Mouse (Mus musculus): Measurements from ENCODE around the gene Tm4sf4. TPM values are rescaled to one million over a fixed set of nuclear protein-coding genes. Genes with fewer than 3 reads are reported as not detected.

The Tm4sf4 gene
- polyA plus RNA-seq (2016; fragmentation: Nextera tagmentation; extraction: Ambion mirVana) = 0.20 TPM in 1 of 2 replicates, not detected in the other

DNA sequence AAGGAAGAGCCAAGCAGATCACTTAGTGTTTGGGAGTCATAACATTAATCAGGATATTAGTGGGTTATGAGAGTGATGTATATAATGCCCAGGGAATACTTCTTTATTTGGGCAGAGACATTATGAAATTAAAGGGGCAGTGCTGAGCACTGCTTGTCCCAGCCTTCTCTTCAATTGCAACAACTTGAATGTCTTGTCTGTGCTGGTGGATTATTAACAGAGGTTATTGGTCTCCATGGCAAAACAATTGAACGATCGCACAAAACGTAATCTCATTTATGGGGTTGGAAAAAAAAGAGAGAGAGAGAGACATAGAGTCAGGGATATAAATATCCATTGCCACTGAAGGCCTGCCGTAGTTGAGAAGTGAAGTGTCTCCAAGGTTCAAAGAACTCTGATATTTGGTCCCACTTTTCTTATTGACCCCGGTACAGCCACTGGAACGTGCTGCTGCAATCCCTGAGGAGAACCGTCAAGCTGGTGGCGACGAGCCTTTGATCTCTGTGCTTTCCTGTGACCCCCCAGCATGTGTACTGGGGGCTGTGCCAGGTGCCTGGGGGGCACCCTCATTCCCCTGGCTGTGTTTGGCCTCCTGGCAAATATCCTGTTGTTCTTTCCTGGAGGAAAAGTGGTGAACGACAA, at the start of gene Tm4sf4:
Gene Tm4sf4, plus strand, starts transcription at position 226 of the 642 bp plus-strand sequence.
- no peak within 1 kb of the TSS for H3K27ac ChIP-seq (replicated peaks)
- H3K36me3 ChIP-seq = no peaks in the 10 kb centered on the region
- no peaks in the 10 kb centered on the region for H3K9me3 ChIP-seq
- H3K4me3 ChIP-seq = no peak within 1 kb of the TSS
- no peaks in the 10 kb centered on the region for H3K4me1 ChIP-seq
- WGBS = 76% methylated on average over 10 of the region's 10 CpGs
- no peak for ATAC-seq (ENCODE audit: low FRiP score, low read depth)
- H3K4me2 ChIP-seq (replicated peaks) = no peak within 1 kb of the TSS
- no peak within 1 kb of the TSS for H3K9ac ChIP-seq (replicated peaks)
- H3K27me3 ChIP-seq = no peaks in the 10 kb centered on the region

- no peaks in the 10 kb centered on the region for H3K4me1 ChIP-seq
- H3K4me2 ChIP-seq (replicated peaks) = no peak overlapping the region
- H3K27ac ChIP-seq (replicated peaks) = no peak overlapping the region
- H3K9me3 ChIP-seq = no peaks in the 10 kb centered on the region
- H3K36me3 ChIP-seq = no peaks in the 10 kb centered on the region
- 92% methylated on average over 6 of the region's 6 CpGs for WGBS
- no peak overlapping the region for H3K4me3 ChIP-seq
- ATAC-seq (ENCODE audit: low FRiP score, low read depth) = no peak
- no peak overlapping the region for H3K9ac ChIP-seq (replicated peaks)
- H3K27me3 ChIP-seq = no peaks in the 10 kb centered on the region
Observed at GRCm38 (mm10) chr3:57386423-57386822, 38.7 kb upstream of the Tm4sf4 start.

DNA sequence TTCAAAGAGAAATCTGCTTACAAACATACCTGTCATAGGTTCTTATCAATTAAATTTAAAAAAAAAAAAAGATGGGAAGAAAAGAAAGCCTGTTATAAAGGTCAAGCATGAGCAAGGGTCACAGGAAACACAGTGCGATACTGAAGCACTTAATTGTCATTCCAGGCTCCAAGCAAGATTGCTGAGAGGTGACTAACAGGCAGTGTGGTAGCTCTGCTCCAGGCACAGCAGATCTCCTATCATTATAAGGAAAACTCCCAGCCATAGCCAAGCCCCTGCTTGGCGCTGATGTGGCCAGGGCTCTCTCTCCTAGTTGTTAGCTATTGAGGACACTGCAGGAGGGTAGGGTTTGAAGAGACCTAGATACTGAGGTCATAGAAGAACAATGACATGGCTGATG, 38.2 kb upstream of the Tm4sf4 start:
- ATAC-seq (ENCODE audit: low FRiP score, low read depth) = no peak
- Histone ChIP-seq H3K36me3 (no peaks in the 10 kb centered on the region), H3K4me3 (no peak overlapping the region), H3K27me3 (no peaks in the 10 kb centered on the region), H3K4me1 (no peaks in the 10 kb centered on the region), H3K27ac (replicated peaks) (no peak overlapping the region), H3K9ac (replicated peaks) (no peak overlapping the region), H3K4me2 (replicated peaks) (no peak overlapping the region), H3K9me3 (no peaks in the 10 kb centered on the region)
- 67% methylated on average over 2 of the region's 2 CpGs for WGBS

- H3K4me3 ChIP-seq = no peak overlapping the region
- ATAC-seq (ENCODE audit: low FRiP score, low read depth) = no peak
- H3K9ac ChIP-seq (replicated peaks) = no peak overlapping the region
- H3K36me3 ChIP-seq = no peaks in the 10 kb centered on the region
- H3K4me1 ChIP-seq = no peaks in the 10 kb centered on the region
- no peaks in the 10 kb centered on the region for H3K27me3 ChIP-seq
- no peak overlapping the region for H3K4me2 ChIP-seq (replicated peaks)
- H3K27ac ChIP-seq (replicated peaks) = no peak overlapping the region
- no peaks in the 10 kb centered on the region for H3K9me3 ChIP-seq
- WGBS = 83% methylated on average over 2 of the region's 2 CpGs
Observed at GRCm38 (mm10) chr3:57387593-57387992, 37.5 kb upstream of the Tm4sf4 start.

GRCm38 (mm10) chr3:57411535-57411934, 13.6 kb upstream of the Tm4sf4 start:
- Histone ChIP-seq H3K4me1 (no peaks in the 10 kb centered on the region), H3K4me3 (no peak overlapping the region), H3K27me3 (no peaks in the 10 kb centered on the region), H3K9ac (replicated peaks) (no peak overlapping the region), H3K27ac (replicated peaks) (no peak overlapping the region), H3K4me2 (replicated peaks) (no peak overlapping the region), H3K36me3 (no peaks in the 10 kb centered on the region), H3K9me3 (no peaks in the 10 kb centered on the region)
- ATAC-seq (ENCODE audit: low FRiP score, low read depth) = no peak
- WGBS = 89% methylated on average over 4 of the region's 4 CpGs

DNA sequence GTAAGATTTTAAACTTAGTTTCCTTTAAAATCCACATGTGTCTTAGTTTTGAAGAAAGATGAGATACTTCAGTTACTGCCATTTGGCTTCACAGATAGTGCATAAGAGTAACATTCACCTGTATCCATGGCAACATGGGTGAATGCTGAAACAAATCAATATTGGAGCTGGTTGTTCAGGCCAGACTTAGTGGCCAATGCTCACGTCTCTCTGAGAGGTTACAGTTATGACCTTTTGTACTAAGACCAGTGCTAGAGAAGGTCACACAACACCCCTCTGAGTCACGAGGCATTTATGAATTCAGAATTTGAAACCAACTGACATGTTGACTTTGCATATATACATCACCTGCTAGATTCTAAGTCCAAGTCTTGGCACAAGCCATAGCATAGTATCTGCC, 4.9 kb upstream of the Tm4sf4 start:
- Histone ChIP-seq H3K9ac (replicated peaks) (no peak overlapping the region), H3K4me2 (replicated peaks) (no peak overlapping the region), H3K27ac (replicated peaks) (no peak overlapping the region), H3K4me3 (no peak overlapping the region), H3K9me3 (no peaks in the 10 kb centered on the region), H3K27me3 (no peaks in the 10 kb centered on the region), H3K4me1 (no peaks in the 10 kb centered on the region), H3K36me3 (no peaks in the 10 kb centered on the region)
- WGBS = 65% methylated on average over 2 of the region's 2 CpGs
- ATAC-seq (ENCODE audit: low FRiP score, low read depth) = no peak

GRCm38 (mm10) chr3:57420660-57421059, 4.5 kb upstream of the Tm4sf4 start:
- Histone ChIP-seq H3K27ac (replicated peaks) (no peak overlapping the region), H3K4me1 (no peaks in the 10 kb centered on the region), H3K9me3 (no peaks in the 10 kb centered on the region), H3K27me3 (no peaks in the 10 kb centered on the region), H3K4me3 (no peak overlapping the region), H3K36me3 (no peaks in the 10 kb centered on the region), H3K4me2 (replicated peaks) (no peak overlapping the region), H3K9ac (replicated peaks) (no peak overlapping the region)
- no peak for ATAC-seq (ENCODE audit: low FRiP score, low read depth)
- WGBS = 85% methylated on average over 1 of the region's 1 CpGs

- no peak for ATAC-seq (ENCODE audit: low FRiP score, low read depth)
- H3K4me2 ChIP-seq (replicated peaks) = no peak overlapping the region
- no peak overlapping the region for H3K27ac ChIP-seq (replicated peaks)
- H3K9me3 ChIP-seq = no peaks in the 10 kb centered on the region
- H3K27me3 ChIP-seq = no peaks in the 10 kb centered on the region
- no peaks in the 10 kb centered on the region for H3K36me3 ChIP-seq
- no peaks in the 10 kb centered on the region for H3K4me1 ChIP-seq
- H3K9ac ChIP-seq (replicated peaks) = no peak overlapping the region
- WGBS = 93% methylated on average over 11 of the region's 11 CpGs
- H3K4me3 ChIP-seq = no peak overlapping the region
Observed at GRCm38 (mm10) chr3:57426351-57426750, 1.2 kb downstream of the Tm4sf4 start.

DNA sequence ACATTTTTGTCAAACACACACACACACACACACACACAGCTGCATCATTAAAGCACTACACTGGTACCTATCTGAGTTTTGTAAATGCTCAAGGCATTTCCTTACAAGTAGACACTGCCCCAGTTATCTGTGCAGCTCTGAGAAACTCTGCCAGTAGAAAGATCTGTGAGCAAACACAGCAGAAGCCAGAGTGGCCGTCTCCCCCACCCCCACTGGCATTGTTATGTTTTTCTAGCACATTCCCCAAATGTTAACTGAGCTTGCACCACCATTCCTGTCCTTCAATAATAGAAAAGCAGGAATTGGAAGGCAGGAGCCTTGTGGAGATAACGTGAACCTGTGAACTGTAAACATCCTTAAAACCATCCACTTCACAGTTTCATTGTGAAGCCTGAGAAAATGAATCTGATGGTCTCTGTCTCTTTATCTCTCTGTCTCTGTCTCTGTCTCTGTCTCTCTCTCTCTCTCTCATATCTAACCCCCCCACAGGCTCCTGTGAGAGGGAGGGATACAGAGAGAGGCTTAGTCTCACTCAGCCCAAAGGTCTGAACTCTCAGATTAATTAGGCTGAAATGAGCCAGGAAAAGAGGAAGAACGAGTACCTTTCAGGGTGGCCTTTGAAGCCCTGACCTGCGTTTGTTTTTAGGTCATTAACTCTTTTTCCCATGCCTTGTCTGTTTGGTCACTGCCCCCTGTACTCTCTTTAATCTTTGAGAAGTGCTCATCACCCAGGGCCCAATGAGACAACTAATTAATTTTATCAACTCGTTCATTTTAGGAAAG, 3.8 kb downstream of the Tm4sf4 start:
- no peak for ATAC-seq (ENCODE audit: low FRiP score, low read depth)

GRCm38 (mm10) chr3:57429486-57429885, 4.4 kb downstream of the Tm4sf4 start:
- Histone ChIP-seq H3K27ac (replicated peaks) (no peak overlapping the region), H3K4me1 (no peaks in the 10 kb centered on the region), H3K4me2 (replicated peaks) (no peak overlapping the region), H3K4me3 (no peak overlapping the region), H3K36me3 (no peaks in the 10 kb centered on the region), H3K9me3 (no peaks in the 10 kb centered on the region), H3K9ac (replicated peaks) (no peak overlapping the region), H3K27me3 (no peaks in the 10 kb centered on the region)
- no peak for ATAC-seq (ENCODE audit: low FRiP score, low read depth)
- 78% methylated on average over 4 of the region's 4 CpGs for WGBS

More for the DNA sequence above, 3.8 kb downstream of the Tm4sf4 start:
- Histone ChIP-seq H3K27me3 (no peaks in the 10 kb centered on the region), H3K27ac (replicated peaks) (no peak overlapping the region), H3K9ac (replicated peaks) (no peak overlapping the region), H3K4me2 (replicated peaks) (no peak overlapping the region), H3K4me3 (no peak overlapping the region), H3K36me3 (no peaks in the 10 kb centered on the region), H3K9me3 (no peaks in the 10 kb centered on the region), H3K4me1 (no peaks in the 10 kb centered on the region)
- WGBS = 55% methylated on average over 5 of the region's 5 CpGs

DNA sequence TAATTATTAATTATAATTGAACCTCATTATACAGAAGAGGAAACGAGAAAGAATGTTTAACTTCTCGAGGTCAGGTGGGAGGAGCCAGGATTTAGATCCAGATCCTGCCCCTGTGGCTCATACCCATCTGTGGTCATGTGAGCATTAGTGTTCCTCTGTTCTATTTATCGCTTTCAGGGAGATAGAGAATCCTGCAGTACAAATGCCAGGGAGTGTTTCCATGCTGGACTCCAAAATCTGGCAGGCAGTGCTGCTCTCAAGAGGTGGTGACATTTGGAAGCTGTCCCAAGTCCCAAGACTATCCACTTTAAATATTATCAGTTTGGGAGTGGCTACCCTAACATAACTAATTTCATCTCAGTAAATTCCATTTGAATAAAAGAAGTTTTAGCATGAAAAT, 6.6 kb downstream of the Tm4sf4 start:
- Histone ChIP-seq H3K4me1 (no peaks in the 10 kb centered on the region), H3K4me3 (no peak overlapping the region)

DNA sequence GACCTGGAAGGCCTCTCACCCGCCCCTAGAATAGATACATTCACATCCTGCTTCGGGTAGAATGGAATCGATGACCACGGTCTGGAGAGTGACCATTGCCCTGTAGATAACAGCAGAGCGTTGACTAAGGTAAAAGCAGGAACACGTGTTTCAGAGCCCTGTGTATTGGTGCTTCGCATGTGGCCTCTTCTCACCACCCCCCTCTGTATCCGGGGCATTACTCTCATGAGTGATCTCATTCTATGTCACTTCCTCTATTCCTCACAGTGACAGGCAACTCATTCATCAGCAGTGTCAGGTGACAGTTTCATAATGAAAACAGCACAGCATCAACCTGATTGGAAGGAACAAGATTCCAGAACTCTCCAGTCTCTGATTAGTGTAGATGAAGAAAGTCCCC, 10.2 kb downstream of the Tm4sf4 start:
- Histone ChIP-seq H3K9me3 (no peaks in the 10 kb centered on the region), H3K4me1 (no peaks in the 10 kb centered on the region), H3K36me3 (no peaks in the 10 kb centered on the region), H3K4me2 (replicated peaks) (no peak overlapping the region), H3K4me3 (no peak overlapping the region), H3K27ac (replicated peaks) (no peak overlapping the region), H3K27me3 (no peaks in the 10 kb centered on the region), H3K9ac (replicated peaks) (no peak overlapping the region)
- 81% methylated on average over 8 of the region's 8 CpGs for WGBS
- no peak for ATAC-seq (ENCODE audit: low FRiP score, low read depth)

More for the DNA sequence above, 6.6 kb downstream of the Tm4sf4 start:
- Histone ChIP-seq H3K4me2 (replicated peaks) (no peak overlapping the region), H3K27me3 (no peaks in the 10 kb centered on the region), H3K27ac (replicated peaks) (no peak overlapping the region), H3K9ac (replicated peaks) (no peak overlapping the region), H3K9me3 (no peaks in the 10 kb centered on the region), H3K36me3 (no peaks in the 10 kb centered on the region)
- ATAC-seq (ENCODE audit: low FRiP score, low read depth) = no peak
- 88% methylated on average over 3 of the region's 3 CpGs for WGBS
